Mouse (Mus musculus): Measurements from ENCODE around the gene Lrrc15. TPM values are rescaled to one million over a fixed set of nuclear protein-coding genes. Genes with fewer than 3 reads are reported as not detected.

Gene Lrrc15
- polyA plus RNA-seq (2014; fragmentation: Nextera tagmentation; extraction: Ambion mirVana) = 0.74 and 0.89 TPM in 2 replicates

- Histone ChIP-seq H3K9me3 (ENCODE audit: control insufficient read depth, low read length) (no peaks in the 10 kb centered on the region), H3K27ac (replicated peaks; ENCODE audit: low read depth, low read length) (no peak within 1 kb of the TSS), H3K4me2 (ENCODE audit: low read depth, severe bottlenecking) (peak within 1 kb of the TSS; percentile 64), H3K36me3 (ENCODE audit: control insufficient read depth, insufficient read depth, low read length) (no peaks in the 10 kb centered on the region), H3K4me1 (ENCODE audit: control insufficient read depth, insufficient read depth, low read length) (peaks cover 25% of the 10 kb centered on the region), H3K27me3 (ENCODE audit: control insufficient read depth, insufficient read depth, low read length) (0 out of 2 replicates have a peak, but pooled peaks cover 3% of the 10 kb centered on the region), H3K4me3 (ENCODE audit: low read depth, low read length) (peak within 1 kb of the TSS; percentile 26), H3K9ac (ENCODE audit: low read length) (no peak within 1 kb of the TSS)
- whole genome bisulfite sequencing = 5% methylated on average over 34 of the region's 34 CpGs
- DNase-seq (ENCODE audit: low spot score) (peak; percentile 75), ATAC-seq (ENCODE audit: insufficient number of reproducible peaks, low FRiP score, low TSS enrichment, low read depth) (no peak)
Measured at GRCm38 (mm10) chr16:30282844-30283495, at the start of gene Lrrc15. Gene Lrrc15 (minus strand): TSS chr16:30283256.

- Histone ChIP-seq H3K9ac (ENCODE audit: low read length) (no peak overlapping the region), H3K36me3 (ENCODE audit: control insufficient read depth, insufficient read depth, low read length) (no peaks in the 10 kb centered on the region; the same call in 1 of the 2 replicates), H3K4me1 (ENCODE audit: control insufficient read depth, insufficient read depth, low read length) (peaks cover 6% of the 10 kb centered on the region), H3K9me3 (ENCODE audit: control insufficient read depth, low read length) (no peaks in the 10 kb centered on the region), H3K4me2 (ENCODE audit: low read depth, severe bottlenecking) (no peak overlapping the region), H3K27me3 (ENCODE audit: control insufficient read depth, insufficient read depth, low read length) (peaks cover 14% of the 10 kb centered on the region), H3K27ac (replicated peaks; ENCODE audit: low read depth, low read length) (no peak overlapping the region), H3K4me3 (ENCODE audit: low read depth, low read length) (no peak overlapping the region)
- DNase-seq (ENCODE audit: low spot score) (no peak), ATAC-seq (ENCODE audit: insufficient number of reproducible peaks, low FRiP score, low TSS enrichment, low read depth) (no peak)
Measured at GRCm38 (mm10) chr16:30314236-30314635, 31.2 kb upstream of the Lrrc15 start.

- H3K4me1 ChIP-seq (ENCODE audit: control insufficient read depth, insufficient read depth, low read length) = peaks cover 17% of the 10 kb centered on the region
- H3K27ac ChIP-seq (replicated peaks; ENCODE audit: low read depth, low read length) = no peak within 1 kb of the TSS
- peak within 1 kb of the TSS; percentile 52 for H3K4me3 ChIP-seq (ENCODE audit: low read depth, low read length)
- DNase-seq (ENCODE audit: low spot score) (no peak), ATAC-seq (ENCODE audit: insufficient number of reproducible peaks, low FRiP score, low TSS enrichment, low read depth) (no peak)
- H3K36me3 ChIP-seq (ENCODE audit: control insufficient read depth, insufficient read depth, low read length) = no peaks in the 10 kb centered on the region
- peaks cover 37% of the 10 kb centered on the region for H3K27me3 ChIP-seq (ENCODE audit: control insufficient read depth, insufficient read depth, low read length)
- peak within 1 kb of the TSS; percentile 100 for H3K4me2 ChIP-seq (ENCODE audit: low read depth, severe bottlenecking)
- H3K9ac ChIP-seq (ENCODE audit: low read length) = no peak within 1 kb of the TSS
- H3K9me3 ChIP-seq (ENCODE audit: control insufficient read depth, low read length) = no peaks in the 10 kb centered on the region
Measured at GRCm38 (mm10) chr16:30310647-30311046, 27.6 kb upstream of the Lrrc15 start, which contains the start of gene Gp5. Gene Gp5 (minus strand): TSS chr16:30310779.

GRCm38 (mm10) chr16:30310171-30310515 lies 27.1 kb upstream of the Lrrc15 start:
- H3K9me3 ChIP-seq (ENCODE audit: control insufficient read depth, low read length) = no peaks in the 10 kb centered on the region
- H3K36me3 ChIP-seq (ENCODE audit: control insufficient read depth, insufficient read depth, low read length) = no peaks in the 10 kb centered on the region
- 56% methylated on average over 8 of the region's 8 CpGs for WGBS
- no peak overlapping the region for H3K27ac ChIP-seq (replicated peaks; ENCODE audit: low read depth, low read length)
- H3K4me3 ChIP-seq (ENCODE audit: low read depth, low read length) = no peak overlapping the region
- no peak for ATAC-seq (ENCODE audit: insufficient number of reproducible peaks, low FRiP score, low TSS enrichment, low read depth)
- H3K4me2 ChIP-seq (ENCODE audit: low read depth, severe bottlenecking) = no peak overlapping the region
- H3K4me1 ChIP-seq (ENCODE audit: control insufficient read depth, insufficient read depth, low read length) = peaks cover 17% of the 10 kb centered on the region
- peaks cover 37% of the 10 kb centered on the region for H3K27me3 ChIP-seq (ENCODE audit: control insufficient read depth, insufficient read depth, low read length)
- H3K9ac ChIP-seq (ENCODE audit: low read length) = no peak overlapping the region
- DNase-seq (ENCODE audit: low spot score) = no peak

GRCm38 (mm10) chr16:30309395-30310170 lies 26.5 kb upstream of the Lrrc15 start:
- Histone ChIP-seq H3K4me3 (ENCODE audit: low read depth, low read length) (peak overlapping the region; percentile 52), H3K27ac (replicated peaks; ENCODE audit: low read depth, low read length) (no peak overlapping the region), H3K36me3 (ENCODE audit: control insufficient read depth, insufficient read depth, low read length) (no peaks in the 10 kb centered on the region), H3K9ac (ENCODE audit: low read length) (no peak overlapping the region), H3K9me3 (ENCODE audit: control insufficient read depth, low read length) (no peaks in the 10 kb centered on the region), H3K4me1 (ENCODE audit: control insufficient read depth, insufficient read depth, low read length) (peaks cover 17% of the 10 kb centered on the region), H3K27me3 (ENCODE audit: control insufficient read depth, insufficient read depth, low read length) (peaks cover 37% of the 10 kb centered on the region), H3K4me2 (ENCODE audit: low read depth, severe bottlenecking) (peak overlapping the region; percentile 100)
- 5% methylated on average over 34 of the region's 34 CpGs for WGBS
- DNase-seq (ENCODE audit: low spot score) = peak; percentile 72
- ATAC-seq (ENCODE audit: insufficient number of reproducible peaks, low FRiP score, low TSS enrichment, low read depth) = no peak

- H3K9me3 ChIP-seq (ENCODE audit: control insufficient read depth, low read length) = no peaks in the 10 kb centered on the region
- peaks cover 17% of the 10 kb centered on the region for H3K4me1 ChIP-seq (ENCODE audit: control insufficient read depth, insufficient read depth, low read length)
- under 1% methylated on average over 69 of the region's 72 CpGs for WGBS
- H3K36me3 ChIP-seq (ENCODE audit: control insufficient read depth, insufficient read depth, low read length) = no peaks in the 10 kb centered on the region
- ATAC-seq (ENCODE audit: insufficient number of reproducible peaks, low FRiP score, low TSS enrichment, low read depth) (0 out of 2 replicates have a peak, but pooled peaks have one; percentile 31), DNase-seq (ENCODE audit: low spot score) (no peak)
- peaks cover 37% of the 10 kb centered on the region for H3K27me3 ChIP-seq (ENCODE audit: control insufficient read depth, insufficient read depth, low read length)
- H3K4me2 ChIP-seq (ENCODE audit: low read depth, severe bottlenecking) = peak overlapping the region; percentile 100
- H3K9ac ChIP-seq (ENCODE audit: low read length) = peak overlapping the region; percentile 58
- H3K4me3 ChIP-seq (ENCODE audit: low read depth, low read length) = peak overlapping the region; percentile 52
- H3K27ac ChIP-seq (replicated peaks; ENCODE audit: low read depth, low read length) = no peak overlapping the region
Measured at GRCm38 (mm10) chr16:30308616-30309394, 25.7 kb upstream of the Lrrc15 start.

GRCm38 (mm10) chr16:30307961-30308615 lies 25.0 kb upstream of the Lrrc15 start:
- Histone ChIP-seq H3K4me3 (ENCODE audit: low read depth, low read length) (peak overlapping the region; percentile 52), H3K9me3 (ENCODE audit: control insufficient read depth, low read length) (no peaks in the 10 kb centered on the region), H3K4me1 (ENCODE audit: control insufficient read depth, insufficient read depth, low read length) (peaks cover 17% of the 10 kb centered on the region), H3K27me3 (ENCODE audit: control insufficient read depth, insufficient read depth, low read length) (peaks cover 37% of the 10 kb centered on the region), H3K27ac (replicated peaks; ENCODE audit: low read depth, low read length) (no peak overlapping the region), H3K36me3 (ENCODE audit: control insufficient read depth, insufficient read depth, low read length) (no peaks in the 10 kb centered on the region), H3K4me2 (ENCODE audit: low read depth, severe bottlenecking) (peak overlapping the region; percentile 100), H3K9ac (ENCODE audit: low read length) (peak overlapping the region; percentile 58)
- DNase-seq (ENCODE audit: low spot score) (no peak), ATAC-seq (ENCODE audit: insufficient number of reproducible peaks, low FRiP score, low TSS enrichment, low read depth) (no peak)
- 15% methylated on average over 29 of the region's 29 CpGs for WGBS

GRCm38 (mm10) chr16:30307306-30307705 lies 24.2 kb upstream of the Lrrc15 start:
- H3K36me3 ChIP-seq (ENCODE audit: control insufficient read depth, insufficient read depth, low read length) = no peaks in the 10 kb centered on the region
- no peak for DNase-seq (ENCODE audit: low spot score)
- peaks cover 17% of the 10 kb centered on the region for H3K4me1 ChIP-seq (ENCODE audit: control insufficient read depth, insufficient read depth, low read length)
- no peak overlapping the region for H3K9ac ChIP-seq (ENCODE audit: low read length)
- no peak overlapping the region for H3K27ac ChIP-seq (replicated peaks; ENCODE audit: low read depth, low read length)
- no peak overlapping the region for H3K4me3 ChIP-seq (ENCODE audit: low read depth, low read length)
- H3K9me3 ChIP-seq (ENCODE audit: control insufficient read depth, low read length) = no peaks in the 10 kb centered on the region
- H3K4me2 ChIP-seq (ENCODE audit: low read depth, severe bottlenecking) = no peak overlapping the region
- peaks cover 37% of the 10 kb centered on the region for H3K27me3 ChIP-seq (ENCODE audit: control insufficient read depth, insufficient read depth, low read length)
- no peak for ATAC-seq (ENCODE audit: insufficient number of reproducible peaks, low FRiP score, low TSS enrichment, low read depth)
- 55% methylated on average over 12 of the region's 12 CpGs for WGBS
